Mouse (Mus musculus) liver, adult 2 months (tissue): Measurements from ENCODE around the gene Cox8b. TPM values are rescaled to one million over a fixed set of nuclear protein-coding genes. Genes with fewer than 3 reads are reported as not detected.

ENCODE experiments used
- DNase-seq: peaks from one replicate; pipeline ENCODE4 v3.0.0-alpha.2; 2011; ENCODE audit warnings: low read depth, low spot score; ENCODE audit errors: extremely low read depth
- H3K27ac ChIP-seq: fragments of 200-500 bp; replicated peaks from 2 replicates; pipeline ENCODE4 v1.5.1; 2012; ENCODE audit warnings: low read depth, mild to moderate bottlenecking, control low read depth, inconsistent platforms, low read length; ENCODE audit not compliant: insufficient read depth
- H3K27me3 ChIP-seq: fragments of 200-500 bp; 2 replicates; pipeline ENCODE4 v1.6.1; 2012; ENCODE audit warnings: mild to moderate bottlenecking, moderate library complexity, low read length, inconsistent platforms; ENCODE audit not compliant: control insufficient read depth, insufficient read depth
- H3K36me3 ChIP-seq: fragments of 200-500 bp; 2 replicates; pipeline ENCODE4 v1.6.1; 2012; ENCODE audit warnings: low read length, inconsistent platforms; ENCODE audit not compliant: control insufficient read depth, insufficient read depth
- H3K4me1 ChIP-seq: fragments of 200-500 bp; 2 replicates; pipeline ENCODE4 v1.6.1; 2011; ENCODE audit warnings: low read length; ENCODE audit not compliant: control insufficient read depth, insufficient read depth
- H3K4me3 ChIP-seq: fragments of 200-500 bp; 2 replicates; pipeline ENCODE4 v1.5.1; 2011; ENCODE audit warnings: low read depth, mild to moderate bottlenecking, control low read depth, low read length, moderate library complexity; ENCODE audit not compliant: insufficient read depth
- H3K79me2 ChIP-seq: fragments of 200-500 bp; 2 replicates; pipeline ENCODE4 v1.6.1; 2012; ENCODE audit warnings: inconsistent platforms, mild to moderate bottlenecking, low read length, moderate library complexity; ENCODE audit not compliant: control insufficient read depth, insufficient read depth
- H3K9ac ChIP-seq: fragments of 200-500 bp; 2 replicates; pipeline ENCODE4 v1.6.1; 2012; ENCODE audit warnings: low read depth, mild to moderate bottlenecking, control low read depth, inconsistent platforms, low read length
- CTCF ChIP-seq: fragments of 200-500 bp; IDR thresholded peaks from 2 replicates; pipeline ENCODE4 v1.5.1; 2011; ENCODE audit warnings: low read depth, low read length, control low read depth
- POLR2A ChIP-seq: fragments of 200-500 bp; IDR thresholded peaks from 2 replicates; pipeline ENCODE4 v1.6.1; 2011; ENCODE audit warnings: low read length, control low read depth; ENCODE audit not compliant: insufficient read depth; ENCODE audit errors: extremely low read depth
- WGBS: fragments of 180-500 bp; shearing (Covaris S2); methylation state at CpG from one replicate; pipeline ENCODE4 v1.1.7; 2018; 5-methylcytosine and 5-hydroxymethylcytosine counted together
- polyA plus RNA-seq: library from polyadenylated mRNA; depleted of rRNA; stranded (reverse); fragments of >200 nt; gene quantifications from 2 replicates; pipeline ENCODE4 v1.2.3, GENCODE M21; 2012; rRNA removed
- total RNA-seq: library from RNA; depleted of rRNA; stranded (reverse); fragments of >200 nt; gene quantifications from 2 replicates; pipeline ENCODE4 v1.2.3, GENCODE M21; 2014; rRNA removed

The Cox8b gene
- total RNA-seq (0.55 and 0.81 TPM in 2 replicates), polyA plus RNA-seq (not detected in 2 replicates)

- 76% methylated on average over 10 of the region's 10 CpGs for WGBS
- Histone ChIP-seq H3K79me2 (no peaks in the 10 kb centered on the region), H3K27ac (no peak within 1 kb of the TSS), H3K36me3 (peaks cover 9% of the 10 kb centered on the region; the same call in 1 of the 2 replicates), H3K9ac (no peak within 1 kb of the TSS), H3K27me3 (no peaks in the 10 kb centered on the region), H3K4me1 (peaks cover 10% of the 10 kb centered on the region), H3K4me3 (no peak within 1 kb of the TSS)
- DNase-seq = no peak
- TF ChIP-seq POLR2A (no peak), CTCF (no peak)
These were observed at the start of gene Cox8b for GRCm38 (mm10) chr7:140900220-140900619. Gene Cox8b, minus strand, starts transcription at chr7:140900446.

- no peak overlapping the region for H3K9ac ChIP-seq
- no peak for DNase-seq
- H3K79me2 ChIP-seq = peaks cover 8% of the 10 kb centered on the region; the same call in 1 of the 2 replicates
- H3K4me1 ChIP-seq = peaks cover 14% of the 10 kb centered on the region; the same call in 1 of the 2 replicates
- peak overlapping the region; percentile 64 for H3K27ac ChIP-seq
- 82% methylated on average over 6 of the region's 6 CpGs for WGBS
- TF ChIP-seq CTCF (no peak), POLR2A (no peak)
- H3K27me3 ChIP-seq = no peaks in the 10 kb centered on the region
- no peak overlapping the region for H3K4me3 ChIP-seq
- no peaks in the 10 kb centered on the region for H3K36me3 ChIP-seq
These were observed 49.0 kb upstream of the Cox8b start for GRCm38 (mm10) chr7:140949255-140949654.

- peaks cover 14% of the 10 kb centered on the region; the same call in 1 of the 2 replicates for H3K4me1 ChIP-seq
- no peak for TF ChIP-seq CTCF
- TF ChIP-seq POLR2A = no peak
- H3K9ac ChIP-seq = peak overlapping the region; percentile 16; the same call in 1 of the 2 replicates
- no peaks in the 10 kb centered on the region for H3K27me3 ChIP-seq
- peak; percentile 37 for DNase-seq
- WGBS = 50% methylated on average over 8 of the region's 8 CpGs
- H3K79me2 ChIP-seq = peaks cover 5% of the 10 kb centered on the region; the same call in 1 of the 2 replicates
- H3K36me3 ChIP-seq = no peaks in the 10 kb centered on the region
- H3K4me3 ChIP-seq = no peak overlapping the region
- H3K27ac ChIP-seq = peak overlapping the region; percentile 64
These were observed 47.9 kb upstream of the Cox8b start for GRCm38 (mm10) chr7:140948161-140948560.

- Histone ChIP-seq H3K79me2 (no peaks in the 10 kb centered on the region; the same call in 1 of the 2 replicates), H3K4me1 (peaks cover 15% of the 10 kb centered on the region; the same call in 1 of the 2 replicates), H3K36me3 (no peaks in the 10 kb centered on the region), H3K9ac (no peak overlapping the region), H3K4me3 (no peak overlapping the region), H3K27ac (peak overlapping the region; percentile 33), H3K27me3 (no peaks in the 10 kb centered on the region)
- TF ChIP-seq CTCF (no peak), POLR2A (no peak)
- no peak for DNase-seq
- WGBS = 72% methylated on average over 7 of the region's 7 CpGs
These were observed 46.7 kb upstream of the Cox8b start for GRCm38 (mm10) chr7:140946980-140947379.

- 94% methylated on average over 10 of the region's 10 CpGs for WGBS
- no peak overlapping the region; the same call in 1 of the 2 replicates for H3K9ac ChIP-seq
- TF ChIP-seq POLR2A (no peak), CTCF (no peak)
- peak overlapping the region; percentile 33 for H3K27ac ChIP-seq
- H3K36me3 ChIP-seq = no peaks in the 10 kb centered on the region
- H3K27me3 ChIP-seq = no peaks in the 10 kb centered on the region
- no peak overlapping the region for H3K4me3 ChIP-seq
- no peaks in the 10 kb centered on the region; the same call in 1 of the 2 replicates for H3K79me2 ChIP-seq
- peaks cover 15% of the 10 kb centered on the region; the same call in 1 of the 2 replicates for H3K4me1 ChIP-seq
- no peak for DNase-seq
These were observed 46.1 kb upstream of the Cox8b start for GRCm38 (mm10) chr7:140946311-140946710.

GRCm38 (mm10) chr7:140945247-140945646, 45.0 kb upstream of the Cox8b start:
- no peaks in the 10 kb centered on the region for H3K27me3 ChIP-seq
- no peaks in the 10 kb centered on the region; the same call in 1 of the 2 replicates for H3K79me2 ChIP-seq
- 96% methylated on average over 5 of the region's 5 CpGs for WGBS
- no peak overlapping the region for H3K4me3 ChIP-seq
- no peaks in the 10 kb centered on the region for H3K36me3 ChIP-seq
- H3K27ac ChIP-seq = no peak overlapping the region
- no peak overlapping the region for H3K9ac ChIP-seq
- TF ChIP-seq CTCF (no peak), POLR2A (no peak)
- peaks cover 12% of the 10 kb centered on the region; the same call in 1 of the 2 replicates for H3K4me1 ChIP-seq
- DNase-seq = no peak
